Mouse (Mus musculus): ENCODE data around the gene Faim2.

Faim2 gene

GRCm38 (mm10) chr15:99505324-99506095 is 22.5 kb downstream of the Faim2 start:
- no peak for DNase-seq

- DNase-seq = no peak
Observed at GRCm38 (mm10) chr15:99503256-99503655, 24.7 kb downstream of the Faim2 start.

GRCm38 (mm10) chr15:99502311-99502831 is 25.6 kb downstream of the Faim2 start:
- peak; percentile 47 to 56 for DNase-seq

GRCm38 (mm10) chr15:99501292-99502260 is 26.4 kb downstream of the Faim2 start:
- no peak for DNase-seq

DNA sequence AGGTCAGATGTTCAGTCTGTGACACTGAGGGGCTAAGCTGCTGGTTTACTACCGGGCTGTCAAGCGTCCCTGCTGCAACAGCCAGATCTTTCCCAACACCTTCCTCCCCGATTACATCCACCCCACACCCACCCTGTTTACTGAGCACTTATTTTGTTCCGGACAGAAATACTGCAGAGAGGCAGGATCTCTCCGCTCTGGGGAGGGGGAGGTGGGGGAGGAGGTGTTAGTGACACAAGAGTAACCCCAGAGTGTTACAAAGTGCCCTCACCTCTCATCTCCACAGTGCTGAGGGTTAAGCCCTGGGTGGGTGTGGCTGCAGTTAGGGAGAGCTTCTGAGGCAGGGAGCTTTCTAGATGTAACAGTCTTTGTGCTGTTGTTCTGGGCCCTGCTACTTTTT is 27.6 kb downstream of the Faim2 start:
- DNase-seq = no peak

GRCm38 (mm10) chr15:99499726-99500125 is 28.2 kb downstream of the Faim2 start:
- no peak for DNase-seq

DNA sequence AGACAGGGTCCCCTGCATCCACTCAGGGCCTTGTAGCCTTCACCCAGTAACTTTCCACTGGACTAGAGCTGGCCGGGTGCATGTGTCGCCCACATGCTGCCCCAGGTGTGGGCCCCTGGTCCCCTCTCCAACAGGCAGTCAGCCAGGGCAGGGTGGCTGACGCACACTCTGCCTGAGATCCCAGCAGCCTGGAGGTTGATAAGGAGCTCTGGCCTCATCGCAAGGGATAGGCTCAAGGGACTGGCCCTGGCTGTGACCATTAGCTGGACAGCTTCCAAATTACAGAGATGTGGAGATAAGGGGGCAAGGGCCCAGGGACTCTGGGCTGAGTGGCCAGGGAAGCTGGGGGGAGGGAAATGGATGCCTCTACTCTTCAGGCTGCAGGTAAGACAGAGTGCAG is 29.2 kb downstream of the Faim2 start:
- DNase-seq = peak; percentile 59 to 79

GRCm38 (mm10) chr15:99498356-99498755 is 29.6 kb downstream of the Faim2 start:
- no peak for DNase-seq

GRCm38 (mm10) chr15:99497527-99498242 is 30.3 kb downstream of the Faim2 start:
- DNase-seq = peak; percentile 88 to 91

DNA sequence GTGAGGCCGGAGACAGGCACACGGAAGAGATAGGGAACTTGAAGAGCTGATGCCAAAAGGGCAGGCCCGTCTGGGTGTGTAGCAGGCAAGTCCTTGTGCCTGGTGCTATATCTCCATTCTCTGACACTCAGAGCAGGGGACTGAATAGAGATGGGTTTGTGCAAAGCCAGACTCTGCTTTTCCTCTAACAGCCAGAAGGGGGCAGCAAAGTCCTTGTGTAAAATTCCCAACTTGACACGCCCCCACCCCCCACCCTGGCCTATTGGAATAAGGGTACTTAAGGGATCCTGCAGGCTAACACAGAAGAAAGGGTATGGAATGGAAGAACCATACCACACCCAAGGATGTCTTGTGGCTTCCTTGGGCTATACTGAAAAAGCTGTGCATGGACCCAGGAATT is 30.9 kb downstream of the Faim2 start:
- peak; percentile 50 to 52 for DNase-seq

DNA sequence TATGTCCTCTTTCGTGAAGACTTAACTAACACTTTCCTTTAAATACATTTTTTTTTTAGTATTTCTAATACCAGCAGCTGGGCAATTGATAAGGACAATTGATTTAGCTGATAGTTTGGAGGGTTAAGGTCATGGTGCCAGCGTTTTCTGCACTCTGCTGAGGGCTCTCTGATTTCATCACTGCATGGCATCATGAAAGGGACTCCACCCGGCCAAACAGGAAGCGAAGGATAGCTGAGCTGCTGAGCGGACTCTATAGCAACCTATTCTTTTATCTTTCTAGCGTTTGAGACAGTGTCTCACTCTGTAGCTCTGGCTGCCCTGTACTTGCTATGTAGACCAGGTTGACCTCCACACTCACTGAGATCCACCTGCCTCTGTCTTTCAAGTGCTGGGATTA is 43.2 kb downstream of the Faim2 start:
- DNase-seq = no peak

DNA sequence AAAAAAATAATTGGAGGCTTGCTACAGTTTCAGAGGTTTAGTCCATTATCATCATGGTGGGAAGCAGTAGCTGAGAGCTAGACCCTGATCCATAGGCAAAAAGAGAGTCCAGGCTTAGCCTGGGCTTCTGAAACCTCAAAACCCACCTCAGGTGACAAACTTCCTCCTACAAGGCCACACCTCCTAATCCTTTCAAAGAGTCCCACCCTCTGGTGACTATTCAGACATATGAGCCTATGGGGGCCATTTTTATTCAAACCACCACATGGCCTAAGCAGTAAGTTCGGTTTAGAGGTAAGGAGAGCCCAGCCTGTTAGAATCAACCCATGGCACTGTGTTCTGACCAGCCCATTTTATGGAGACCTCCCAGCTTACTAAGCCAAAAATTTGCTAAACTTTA is 52.2 kb downstream of the Faim2 start:
- no peak for DNase-seq

DNA sequence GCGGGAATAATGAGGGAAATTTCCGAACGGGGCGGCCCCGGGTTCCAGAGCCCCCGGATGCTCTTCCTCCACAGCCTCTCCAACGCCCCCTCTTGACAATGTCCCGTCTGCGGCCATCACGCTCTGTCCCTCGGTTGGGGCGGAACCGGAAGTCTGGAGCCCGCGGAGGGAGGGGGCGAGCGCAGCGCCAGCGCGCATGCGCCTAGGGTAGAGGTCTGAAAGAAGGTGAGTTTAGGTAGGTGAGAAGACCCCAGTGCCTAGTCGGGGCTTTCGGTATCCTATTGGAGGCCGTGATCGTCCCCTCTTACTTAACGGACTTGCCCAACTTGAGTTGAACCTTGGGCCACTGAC is 53.4 kb downstream of the Faim2 start, which contains the start of gene Bcdin3d:
Gene Bcdin3d (minus strand): TSS at position 155 of the 351 bp plus-strand sequence.
- DNase-seq = peak; percentile 84 to 88

- DNase-seq = peak; percentile 59 to 66
Observed at GRCm38 (mm10) chr15:99473801-99474575, 54.0 kb downstream of the Faim2 start.

DNA sequence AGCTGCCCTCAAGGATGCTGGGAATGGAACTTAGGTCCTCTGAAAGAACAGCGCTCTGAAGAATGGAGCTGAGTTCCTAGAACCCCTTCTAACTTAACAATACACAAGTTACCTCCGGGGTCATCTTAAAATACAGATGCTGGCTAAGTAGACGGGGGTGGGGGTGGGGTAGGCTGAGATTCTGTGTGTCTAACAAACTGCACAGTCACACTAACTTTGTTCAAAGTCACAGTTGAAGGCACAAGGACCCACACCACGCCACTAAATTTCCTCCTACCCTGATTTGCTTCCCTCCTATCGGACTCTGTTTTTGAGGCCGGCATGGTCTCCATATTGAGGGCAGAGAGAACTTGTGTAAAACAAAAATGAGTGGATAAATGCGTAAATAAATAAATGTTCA is 55.0 kb downstream of the Faim2 start:
- DNase-seq = no peak

DNA sequence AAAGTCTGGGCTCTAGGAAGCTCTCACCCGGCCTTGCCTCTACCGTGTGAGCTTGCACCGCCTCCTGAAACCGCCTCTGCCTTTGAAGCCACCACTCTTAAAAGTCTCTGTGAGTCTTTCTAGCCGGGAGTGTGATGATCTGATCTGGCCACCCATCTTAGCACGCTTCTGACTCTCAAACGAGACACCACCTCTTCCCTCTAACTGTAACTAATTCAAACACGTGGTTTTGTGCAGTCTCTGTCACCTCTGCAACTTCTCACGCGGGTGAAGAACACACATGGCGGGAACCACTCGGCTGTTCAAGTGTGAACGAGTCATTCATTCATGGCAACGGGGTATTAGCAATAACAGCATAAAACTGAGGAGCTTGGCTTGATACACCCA is 56.3 kb downstream of the Faim2 start:
- no peak for DNase-seq

DNA sequence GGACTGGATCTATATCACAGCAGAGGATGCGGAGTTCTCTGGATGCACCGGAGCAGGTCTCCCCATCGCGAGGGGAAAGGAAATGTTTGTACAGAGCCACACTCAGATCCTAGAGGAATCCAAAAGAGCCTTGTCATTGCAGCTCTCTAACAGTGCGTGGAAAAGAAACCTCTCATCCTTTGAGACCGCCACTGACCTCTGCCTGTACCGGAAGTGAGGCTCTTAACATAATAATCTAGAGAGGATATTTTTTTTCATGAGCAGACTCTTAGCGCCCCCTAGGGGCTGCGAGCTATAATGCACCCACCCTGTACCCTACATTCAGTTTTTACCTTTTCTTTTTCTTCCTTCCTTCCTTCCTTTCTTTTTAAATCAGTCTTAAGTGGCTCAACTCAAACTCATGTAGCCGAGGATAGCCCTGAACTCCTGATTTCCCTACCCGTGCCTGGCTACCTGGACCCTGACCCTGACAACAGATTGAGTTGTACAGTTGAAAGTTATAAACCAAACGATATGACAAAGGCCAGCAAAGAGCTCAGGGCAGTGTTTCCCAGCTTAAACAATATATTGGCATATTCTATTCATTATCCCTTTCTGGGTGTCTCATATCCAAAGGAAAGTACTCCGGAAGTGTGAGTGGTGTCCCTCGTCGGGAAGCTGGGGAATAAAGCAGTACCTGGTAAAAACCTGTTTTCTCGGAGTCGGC is 56.8 kb downstream of the Faim2 start:
- peak; percentile 58 to 64 for DNase-seq

GRCm38 (mm10) chr15:99470224-99470761 is 57.7 kb downstream of the Faim2 start:
- peak in 1 of 2 experiments; percentile 16 for DNase-seq

DNA sequence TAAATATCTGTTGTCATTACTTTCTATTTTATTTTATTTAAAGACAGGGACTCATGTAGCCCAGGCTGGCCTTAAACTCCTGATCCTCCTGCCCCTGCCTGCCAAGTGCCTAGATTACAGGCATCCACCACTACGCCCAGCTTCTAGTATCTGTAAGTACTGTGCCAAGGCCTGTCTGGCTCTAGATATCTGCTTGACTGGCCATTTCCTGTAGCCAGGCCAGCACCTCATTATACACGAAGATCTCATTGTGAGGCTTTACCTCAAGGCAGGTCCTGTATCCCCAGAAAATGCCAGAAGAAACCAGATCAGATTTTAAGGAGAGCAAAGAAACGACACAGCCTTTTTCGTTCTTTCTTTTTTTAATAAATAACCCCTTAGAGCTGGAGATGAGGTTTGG is 58.2 kb downstream of the Faim2 start:
- DNase-seq = no peak

- peak; percentile 75 to 87 for DNase-seq
Observed at GRCm38 (mm10) chr15:99469067-99469466, 58.9 kb downstream of the Faim2 start.

GRCm38 (mm10) chr15:99463194-99463593 is 64.8 kb downstream of the Faim2 start:
- DNase-seq = no peak

All from kidney, adult 8-10 months (tissue).